Mouse (Mus musculus) forebrain, embryonic 12.5 days (tissue): ENCODE measurements at regions not wholly inside any gene's neighbourhood (a gene's known extent, or its start where the extent isn't known, plus 50 kb on each side); places are given as distances from the start of the nearest gene placed in this dataset.
A peak's percentile ranks its signal among the peaks of the same experiment; 100 is the strongest.

ENCODE experiments used
- ATAC-seq: fragments of 200-750 bp; cut with Nextera tagmentation; 2 replicates; pipeline ENCODE4 v1.8.0; 2017; ENCODE audit warnings: moderate TSS enrichment; ENCODE audit not compliant: low FRiP score
- H3K27ac ChIP-seq: fragments of 300-500 bp; sonication (generic); 2 replicates; pipeline ENCODE4 v1.5.1; 2016; ENCODE audit warnings: mild to moderate bottlenecking
- H3K27me3 ChIP-seq: fragments of 300-500 bp; sonication (generic); 2 replicates; pipeline ENCODE4 v1.6.1; 2016; ENCODE audit warnings: mild to moderate bottlenecking
- H3K36me3 ChIP-seq: fragments of 300-500 bp; sonication (generic); replicated peaks from 2 replicates; pipeline ENCODE4 v1.6.1; 2016; ENCODE audit warnings: mild to moderate bottlenecking
- H3K4me1 ChIP-seq: fragments of 300-500 bp; sonication (generic); 2 replicates; pipeline ENCODE4 v1.6.1; 2016
- H3K4me2 ChIP-seq: fragments of 300-500 bp; sonication (generic); 2 replicates; pipeline ENCODE4 v1.6.1; 2016; ENCODE audit warnings: mild to moderate bottlenecking, moderate library complexity
- H3K4me3 ChIP-seq: fragments of 300-500 bp; sonication (generic); replicated peaks from 2 replicates; pipeline ENCODE4 v1.5.1; 2016; ENCODE audit warnings: mild to moderate bottlenecking
- H3K9ac ChIP-seq: fragments of 300-500 bp; sonication (generic); 2 replicates; pipeline ENCODE4 v1.6.1; 2016; ENCODE audit warnings: mild to moderate bottlenecking
- H3K9me3 ChIP-seq: fragments of 300-500 bp; sonication (generic); 2 replicates; pipeline ENCODE4 v1.6.1; 2016
- WGBS: fragments of 180-500 bp; shearing (Covaris S2); methylation state at CpG from one replicate; pipeline ENCODE4 v1.1.7; 2016; 5-methylcytosine and 5-hydroxymethylcytosine counted together

DNA sequence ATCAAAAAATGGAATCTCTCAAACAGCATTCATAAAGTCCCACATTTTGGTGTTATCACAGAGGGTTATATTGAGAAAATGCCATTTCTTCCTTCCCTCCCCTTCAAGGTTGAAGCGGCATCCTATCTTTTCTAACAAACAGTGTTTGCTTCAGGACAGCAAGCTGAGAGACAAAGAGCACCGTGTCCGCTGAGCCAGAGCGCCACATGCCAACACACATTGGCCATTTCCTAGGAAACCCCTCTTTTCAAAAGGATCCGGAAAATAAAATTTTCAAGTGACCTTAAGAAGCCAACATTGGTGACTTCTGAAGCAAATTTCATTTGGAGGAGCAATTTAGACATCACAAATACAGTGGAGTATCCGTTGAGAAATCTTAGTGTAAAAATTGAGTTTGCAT lies 326.3 kb downstream of the Nova1 start:
- no peak overlapping the region for H3K4me2 ChIP-seq
- no peak overlapping the region for H3K27ac ChIP-seq
- peaks cover 6% of the 10 kb centered on the region; the same call in 1 of the 2 replicates for H3K4me1 ChIP-seq
- 74% methylated on average over 6 of the region's 6 CpGs for WGBS
- no peaks in the 10 kb centered on the region for H3K9me3 ChIP-seq
- no peak overlapping the region for H3K4me3 ChIP-seq
- no peak overlapping the region for H3K9ac ChIP-seq
- no peaks in the 10 kb centered on the region for H3K27me3 ChIP-seq
- H3K36me3 ChIP-seq: no peaks in the 10 kb centered on the region
- ATAC-seq: no peak

DNA sequence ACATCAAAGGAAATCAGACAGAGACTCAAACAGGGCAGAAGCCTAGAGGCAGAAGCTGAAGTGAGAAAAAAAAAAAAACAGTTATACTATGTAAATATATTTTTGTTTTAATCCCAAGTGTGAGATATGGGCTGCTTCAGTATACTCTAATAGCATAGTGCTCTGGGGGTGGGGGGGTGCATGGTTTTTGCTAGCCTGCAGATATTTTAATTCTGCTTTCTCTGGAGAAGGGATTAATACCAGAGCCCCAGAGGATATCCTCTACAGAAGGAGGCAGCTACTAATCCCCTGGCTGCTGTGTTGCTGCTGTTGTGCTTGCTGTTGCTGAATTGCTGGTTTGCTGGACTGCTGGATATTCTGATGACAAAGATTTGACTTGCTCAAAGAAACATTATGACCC lies 367.8 kb downstream of the Nova1 start:
- no peak for ATAC-seq
- Histone ChIP-seq H3K4me3 (no peak overlapping the region), H3K4me1 (no peaks in the 10 kb centered on the region; the same call in 1 of the 2 replicates), H3K9me3 (no peaks in the 10 kb centered on the region), H3K36me3 (no peaks in the 10 kb centered on the region), H3K27me3 (no peaks in the 10 kb centered on the region), H3K9ac (no peak overlapping the region), H3K27ac (no peak overlapping the region), H3K4me2 (no peak overlapping the region)

DNA sequence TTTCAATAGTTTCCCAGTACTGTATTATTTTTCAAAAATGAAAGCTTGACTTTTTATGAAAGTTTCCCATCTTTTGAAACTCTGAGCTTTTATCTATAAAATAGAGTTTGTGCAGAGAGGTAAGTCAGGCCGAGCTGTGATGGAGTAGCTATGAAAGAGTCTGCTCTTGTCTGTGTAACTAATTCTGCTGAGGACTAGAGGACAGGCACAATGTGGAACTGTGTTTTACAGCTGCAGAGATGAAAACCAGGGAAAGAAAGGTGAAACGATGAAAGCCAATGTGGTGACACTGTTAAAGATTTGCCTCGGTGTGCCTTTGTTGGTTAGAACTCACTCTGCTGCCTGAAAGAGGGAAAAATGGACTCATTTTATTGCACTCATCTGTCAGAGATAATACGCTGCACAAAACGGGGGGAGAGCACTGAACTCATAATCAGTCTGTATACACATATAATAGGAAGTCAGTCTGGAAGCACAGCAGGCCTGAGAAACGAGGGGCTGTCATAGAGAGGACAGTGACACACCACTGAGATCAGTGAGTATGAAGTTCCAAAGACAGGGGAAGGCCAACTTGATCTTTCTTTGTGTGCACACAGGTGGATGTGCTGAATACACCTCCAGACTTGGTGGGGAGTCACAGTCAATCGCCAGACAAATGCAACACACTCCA lies 373.9 kb downstream of the Nova1 start:
- 76% methylated on average over 7 of the region's 7 CpGs for WGBS
- Histone ChIP-seq H3K9ac (no peak overlapping the region), H3K4me3 (no peak overlapping the region), H3K9me3 (no peaks in the 10 kb centered on the region), H3K36me3 (no peaks in the 10 kb centered on the region), H3K4me2 (no peak overlapping the region), H3K27me3 (no peaks in the 10 kb centered on the region), H3K27ac (no peak overlapping the region), H3K4me1 (no peaks in the 10 kb centered on the region)
- no peak for ATAC-seq

- 91% methylated on average over 4 of the region's 4 CpGs for WGBS
Measured at GRCm38 (mm10) chr12:46419591-46419990, 399.1 kb downstream of the Nova1 start.

GRCm38 (mm10) chr12:46418990-46419389 lies 399.7 kb downstream of the Nova1 start:
- H3K36me3 ChIP-seq: no peaks in the 10 kb centered on the region
- no peak for ATAC-seq
- H3K27ac ChIP-seq: no peak overlapping the region
- no peak overlapping the region for H3K9ac ChIP-seq
- WGBS: 78% methylated on average over 4 of the region's 4 CpGs
- no peaks in the 10 kb centered on the region for H3K27me3 ChIP-seq
- no peaks in the 10 kb centered on the region for H3K4me1 ChIP-seq
- H3K4me2 ChIP-seq: no peak overlapping the region
- H3K9me3 ChIP-seq: no peaks in the 10 kb centered on the region
- H3K4me3 ChIP-seq: no peak overlapping the region

More at GRCm38 (mm10) chr12:46419591-46419990, 399.1 kb downstream of the Nova1 start:
- no peak for ATAC-seq
- H3K27ac ChIP-seq: no peak overlapping the region
- H3K4me2 ChIP-seq: no peak overlapping the region
- H3K9me3 ChIP-seq: no peaks in the 10 kb centered on the region
- no peaks in the 10 kb centered on the region for H3K27me3 ChIP-seq
- H3K4me3 ChIP-seq: no peak overlapping the region
- no peaks in the 10 kb centered on the region for H3K4me1 ChIP-seq
- H3K36me3 ChIP-seq: no peaks in the 10 kb centered on the region
- H3K9ac ChIP-seq: no peak overlapping the region

- Histone ChIP-seq H3K4me3 (no peak overlapping the region), H3K9me3 (no peaks in the 10 kb centered on the region), H3K4me2 (no peak overlapping the region), H3K9ac (no peak overlapping the region), H3K27ac (no peak overlapping the region), H3K4me1 (no peaks in the 10 kb centered on the region), H3K27me3 (no peaks in the 10 kb centered on the region), H3K36me3 (no peaks in the 10 kb centered on the region)
- no peak for ATAC-seq
- 72% methylated on average over 3 of the region's 3 CpGs for WGBS
Measured at GRCm38 (mm10) chr12:46416765-46417404, 401.8 kb downstream of the Nova1 start.

DNA sequence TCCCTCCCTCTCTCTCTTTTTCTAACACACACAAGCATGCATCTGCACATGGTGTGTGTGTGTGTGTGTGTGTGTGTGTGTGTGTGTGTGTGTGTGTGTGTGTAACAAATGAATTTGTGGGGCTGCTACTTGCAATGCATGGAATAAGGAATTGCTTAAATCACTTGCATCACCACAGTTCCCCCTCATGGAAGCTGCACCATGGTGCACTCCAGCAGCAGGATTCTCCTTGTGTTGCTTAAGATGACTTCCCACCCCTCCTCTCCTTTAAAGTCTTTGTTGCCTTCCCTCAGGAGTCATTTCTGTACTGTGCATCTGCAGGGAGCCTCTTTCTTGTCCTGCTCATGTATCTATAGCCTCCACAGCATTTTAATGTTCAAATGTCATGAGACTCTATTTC lies 402.5 kb downstream of the Nova1 start:
- no peaks in the 10 kb centered on the region for H3K9me3 ChIP-seq
- no peak overlapping the region for H3K4me3 ChIP-seq
- H3K4me2 ChIP-seq: no peak overlapping the region
- no peak overlapping the region for H3K9ac ChIP-seq
- no peaks in the 10 kb centered on the region for H3K4me1 ChIP-seq
- ATAC-seq: no peak
- no peak overlapping the region for H3K27ac ChIP-seq
- no peaks in the 10 kb centered on the region for H3K36me3 ChIP-seq
- H3K27me3 ChIP-seq: no peaks in the 10 kb centered on the region

DNA sequence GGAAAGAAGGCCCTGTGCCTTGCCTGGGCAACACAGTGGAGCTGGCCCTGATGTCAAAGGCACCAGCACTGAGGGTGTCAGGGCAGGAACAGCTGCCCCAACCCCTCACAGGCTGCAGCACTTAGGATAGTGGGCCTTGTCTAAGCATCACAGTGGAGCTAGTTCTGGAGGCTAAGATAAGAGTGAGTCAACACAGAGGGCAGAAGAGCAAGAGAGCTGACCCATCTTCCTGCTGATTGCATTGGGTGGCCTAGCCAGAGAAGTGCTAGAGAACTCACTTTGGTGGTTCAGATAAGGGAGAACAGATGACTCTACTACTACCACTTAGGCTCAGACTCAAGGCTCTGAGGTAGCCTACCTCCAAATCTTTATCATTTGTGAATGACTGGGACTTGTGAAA lies 413.1 kb downstream of the Nova1 start:
- H3K9me3 ChIP-seq: no peaks in the 10 kb centered on the region
- no peak overlapping the region for H3K4me2 ChIP-seq
- no peak overlapping the region for H3K4me3 ChIP-seq
- no peaks in the 10 kb centered on the region for H3K4me1 ChIP-seq
- no peaks in the 10 kb centered on the region for H3K36me3 ChIP-seq
- H3K27ac ChIP-seq: no peak overlapping the region
- no peak overlapping the region for H3K9ac ChIP-seq
- H3K27me3 ChIP-seq: peaks cover 4% of the 10 kb centered on the region
- ATAC-seq: no peak; the same call in 1 of the 2 replicates

- WGBS: under 1% methylated on average over 14 of the region's 14 CpGs
- no peaks in the 10 kb centered on the region for H3K36me3 ChIP-seq
- ATAC-seq: peak; percentile 84
- peak overlapping the region; percentile 59 for H3K9ac ChIP-seq
- no peaks in the 10 kb centered on the region for H3K4me1 ChIP-seq
- H3K4me2 ChIP-seq: peak overlapping the region; percentile 71
- no peak overlapping the region for H3K27ac ChIP-seq
- peak overlapping the region; percentile 45 for H3K4me3 ChIP-seq
- no peaks in the 10 kb centered on the region for H3K9me3 ChIP-seq
- H3K27me3 ChIP-seq: peaks cover 4% of the 10 kb centered on the region
Measured at GRCm38 (mm10) chr12:46399653-46399975, 419.1 kb downstream of the Nova1 start.

GRCm38 (mm10) chr12:46398875-46399652 lies 419.7 kb downstream of the Nova1 start:
- Histone ChIP-seq H3K36me3 (no peaks in the 10 kb centered on the region), H3K27ac (peak overlapping the region; percentile 48; the same call in 1 of the 2 replicates)
- WGBS: 5% methylated on average over 23 of the region's 23 CpGs

GRCm38 (mm10) chr12:46395245-46395644 lies 423.5 kb downstream of the Nova1 start:
- ATAC-seq: no peak
- no peak overlapping the region for H3K27ac ChIP-seq

More at GRCm38 (mm10) chr12:46398875-46399652, 419.7 kb downstream of the Nova1 start:
- Histone ChIP-seq H3K4me3 (peak overlapping the region; percentile 45), H3K4me2 (peak overlapping the region; percentile 71), H3K9ac (peak overlapping the region; percentile 59), H3K9me3 (no peaks in the 10 kb centered on the region), H3K4me1 (no peaks in the 10 kb centered on the region), H3K27me3 (peaks cover 4% of the 10 kb centered on the region)
- ATAC-seq: peak; percentile 92

DNA sequence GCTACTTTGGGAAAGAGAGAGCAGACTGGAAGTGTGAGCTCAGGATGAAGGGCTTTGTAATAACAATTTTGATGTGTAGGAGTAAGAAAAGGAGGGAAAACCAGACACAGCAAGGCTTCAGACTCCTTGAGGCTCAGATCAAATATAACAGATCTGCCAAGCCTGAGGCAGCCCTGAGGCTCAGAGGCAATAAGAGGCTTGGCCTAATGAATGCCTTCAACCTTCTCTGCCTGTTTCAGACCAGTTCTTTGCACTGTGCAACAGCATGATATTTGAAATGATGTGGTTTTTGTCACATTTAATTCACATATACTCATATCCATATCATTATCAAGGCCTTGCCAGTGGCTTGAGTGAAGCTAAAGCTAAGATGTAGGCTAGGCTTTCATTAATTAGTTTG lies 425.0 kb downstream of the Nova1 start:
- Histone ChIP-seq H3K4me1 (no peaks in the 10 kb centered on the region), H3K27me3 (no peaks in the 10 kb centered on the region; the same call in 1 of the 2 replicates), H3K4me3 (no peak overlapping the region), H3K9me3 (no peaks in the 10 kb centered on the region), H3K4me2 (no peak overlapping the region), H3K36me3 (no peaks in the 10 kb centered on the region), H3K9ac (no peak overlapping the region), H3K27ac (no peak overlapping the region)
- no peak for ATAC-seq

More at GRCm38 (mm10) chr12:46395245-46395644, 423.5 kb downstream of the Nova1 start:
- Histone ChIP-seq H3K4me3 (no peak overlapping the region), H3K27me3 (no peaks in the 10 kb centered on the region; the same call in 1 of the 2 replicates), H3K36me3 (no peaks in the 10 kb centered on the region), H3K9ac (no peak overlapping the region), H3K4me2 (no peak overlapping the region), H3K9me3 (no peaks in the 10 kb centered on the region), H3K4me1 (no peaks in the 10 kb centered on the region)
- 92% methylated on average over 4 of the region's 4 CpGs for WGBS
